Mouse (Mus musculus) kidney, embryonic 15.5 days (tissue): Measurements from ENCODE around the gene Itpr2. TPM values are rescaled to one million over a fixed set of nuclear protein-coding genes. Genes with fewer than 3 reads are reported as not detected.

Source experiments
- ATAC-seq: fragments of 200-750 bp; cut with Nextera tagmentation; replicated peaks from 2 replicates; pipeline ENCODE4 v1.8.0; 2017; ENCODE audit warnings: moderate TSS enrichment; ENCODE audit not compliant: low FRiP score
- H3K27ac ChIP-seq: fragments of 300-500 bp; sonication (generic); 2 replicates; pipeline ENCODE4 v1.5.1; 2015; ENCODE audit warnings: mild to moderate bottlenecking, inconsistent platforms
- H3K27me3 ChIP-seq: fragments of 300-500 bp; sonication (generic); 2 replicates; pipeline ENCODE4 v1.6.1; 2015; ENCODE audit warnings: inconsistent platforms
- H3K36me3 ChIP-seq: fragments of 300-500 bp; sonication (generic); 2 replicates; pipeline ENCODE4 v1.6.1; 2015; ENCODE audit warnings: inconsistent platforms
- H3K4me1 ChIP-seq: fragments of 300-500 bp; sonication (generic); 2 replicates; pipeline ENCODE4 v1.6.1; 2015; ENCODE audit warnings: inconsistent platforms
- H3K4me2 ChIP-seq: fragments of 300-500 bp; sonication (generic); 2 replicates; pipeline ENCODE4 v1.6.1; 2015; ENCODE audit warnings: moderate library complexity, mild to moderate bottlenecking, inconsistent platforms
- H3K4me3 ChIP-seq: fragments of 300-500 bp; sonication (generic); replicated peaks from 2 replicates; pipeline ENCODE4 v1.5.1; 2015; ENCODE audit warnings: mild to moderate bottlenecking, inconsistent platforms
- H3K9ac ChIP-seq: fragments of 300-500 bp; sonication (generic); 2 replicates; pipeline ENCODE4 v1.6.1; 2015; ENCODE audit warnings: mild to moderate bottlenecking, inconsistent platforms
- H3K9me3 ChIP-seq: fragments of 300-500 bp; sonication (generic); replicated peaks from 2 replicates; pipeline ENCODE4 v1.6.1; 2016; ENCODE audit warnings: inconsistent platforms
- WGBS: fragments of 180-500 bp; shearing (Covaris S2); methylation state at CpG from one replicate; pipeline ENCODE4 v1.1.7; 2015; ENCODE audit warnings: mixed read lengths; 5-methylcytosine and 5-hydroxymethylcytosine counted together
- polyA plus RNA-seq: library from polyadenylated mRNA; unstranded; fragments of >200 nt; fragmentation: Nextera tagmentation; extraction: Ambion mirVana; gene quantifications from 2 replicates; pipeline ENCODE4 v1.2.1, GENCODE M21; 2015

Gene Itpr2
- polyA plus RNA-seq, 1 experiment from 2014 or later = 15.0 TPM

DNA sequence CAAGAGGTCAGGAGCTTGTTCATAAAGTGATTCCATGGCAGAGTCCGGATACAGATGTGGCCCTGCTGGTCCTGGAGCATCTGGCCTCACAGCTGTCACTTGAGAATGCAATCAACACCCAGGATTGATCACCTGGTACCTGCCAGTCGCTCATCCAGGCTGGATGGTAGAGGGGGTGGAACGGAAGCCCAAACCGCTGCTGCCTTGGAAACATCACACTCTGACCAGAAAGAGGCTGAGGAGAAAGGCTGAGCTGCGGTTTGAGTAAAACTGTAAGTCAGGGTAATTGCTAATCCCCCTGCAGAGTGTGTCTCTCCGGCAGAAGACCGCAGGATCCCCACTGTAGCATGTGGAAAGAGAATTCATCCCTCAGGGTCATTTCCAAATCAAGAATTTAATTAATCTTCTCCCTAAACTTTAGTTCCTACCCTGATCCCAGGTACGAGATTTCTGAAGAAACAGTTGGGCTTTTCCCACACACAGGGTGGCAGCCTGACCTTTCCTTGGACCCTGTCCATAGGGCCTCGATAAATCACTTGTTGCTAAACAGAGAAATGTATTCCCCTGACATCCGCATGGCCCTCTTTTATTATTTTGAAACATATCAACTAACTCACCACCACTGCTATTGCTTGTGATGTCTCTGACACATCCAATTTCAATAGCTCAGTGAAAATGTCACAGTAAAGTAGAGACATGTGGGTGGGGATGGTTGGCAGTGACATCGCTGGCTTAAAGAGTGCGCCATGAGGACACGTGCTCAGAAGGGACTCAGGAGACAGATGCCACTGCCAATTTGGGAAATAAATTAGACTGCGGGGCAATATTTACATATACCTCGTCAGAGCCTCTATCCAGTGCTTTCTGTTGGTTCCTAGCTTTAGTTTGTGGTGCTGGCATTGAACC lies 418.7 kb downstream of the Itpr2 start:
- no peak overlapping the region for H3K4me3 ChIP-seq
- no peak overlapping the region for H3K4me2 ChIP-seq
- no peak for ATAC-seq
- WGBS = 67% methylated on average over 15 of the region's 15 CpGs
- no peaks in the 10 kb centered on the region for H3K9me3 ChIP-seq
- H3K9ac ChIP-seq = no peak overlapping the region
- H3K36me3 ChIP-seq = no peaks in the 10 kb centered on the region
- no peaks in the 10 kb centered on the region for H3K27me3 ChIP-seq
- peaks cover 10% of the 10 kb centered on the region; the same call in 1 of the 2 replicates for H3K4me1 ChIP-seq
- no peak overlapping the region for H3K27ac ChIP-seq

DNA sequence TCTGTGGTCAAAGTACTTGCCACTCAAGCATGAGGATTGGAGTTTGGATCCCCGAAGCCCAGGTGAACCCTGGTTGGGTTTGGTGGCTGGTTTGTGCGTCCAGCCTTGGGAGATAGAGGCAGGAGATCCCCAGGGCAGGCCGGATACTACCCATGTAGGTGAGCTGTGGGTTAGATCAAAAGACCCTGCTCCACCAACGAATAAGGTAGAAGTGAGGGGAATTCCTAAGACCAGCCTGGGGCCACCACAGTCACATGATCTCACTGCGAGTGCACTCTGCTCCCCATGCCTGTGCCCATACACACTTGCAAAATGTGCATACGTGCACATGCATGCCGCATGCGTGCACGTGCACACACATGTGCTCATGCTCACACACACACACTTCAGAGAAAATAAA lies 419.5 kb downstream of the Itpr2 start:
- 91% methylated on average over 9 of the region's 9 CpGs for WGBS
- Histone ChIP-seq H3K4me2 (no peak overlapping the region), H3K9me3 (no peaks in the 10 kb centered on the region), H3K27ac (no peak overlapping the region), H3K27me3 (no peaks in the 10 kb centered on the region), H3K4me3 (no peak overlapping the region), H3K36me3 (no peaks in the 10 kb centered on the region), H3K9ac (no peak overlapping the region), H3K4me1 (peaks cover 18% of the 10 kb centered on the region)
- ATAC-seq = no peak

DNA sequence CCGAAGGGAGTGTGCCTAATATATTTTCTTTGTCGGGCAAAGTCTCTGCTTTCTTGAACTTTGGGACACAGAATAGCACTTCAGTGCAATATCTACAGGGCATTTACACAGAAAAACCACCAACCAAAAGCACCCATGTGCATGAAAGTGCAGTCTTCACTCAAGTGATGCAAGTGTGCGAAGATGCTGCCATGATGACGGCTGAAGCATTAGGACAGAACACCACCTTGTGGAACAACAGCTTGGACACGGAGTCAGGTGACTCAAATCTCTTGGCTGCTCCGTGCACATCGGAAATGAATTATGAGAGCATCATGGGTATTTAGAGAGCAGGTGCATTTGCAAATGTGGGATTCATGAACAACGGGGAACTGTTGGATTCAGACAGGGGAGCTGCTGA lies 420.4 kb downstream of the Itpr2 start:
- no peaks in the 10 kb centered on the region for H3K36me3 ChIP-seq
- 86% methylated on average over 8 of the region's 8 CpGs for WGBS
- no peaks in the 10 kb centered on the region for H3K27me3 ChIP-seq
- no peak overlapping the region for H3K4me3 ChIP-seq
- ATAC-seq = no peak
- no peak overlapping the region for H3K9ac ChIP-seq
- no peaks in the 10 kb centered on the region for H3K9me3 ChIP-seq
- H3K4me2 ChIP-seq = no peak overlapping the region
- H3K27ac ChIP-seq = no peak overlapping the region
- H3K4me1 ChIP-seq = peaks cover 21% of the 10 kb centered on the region

DNA sequence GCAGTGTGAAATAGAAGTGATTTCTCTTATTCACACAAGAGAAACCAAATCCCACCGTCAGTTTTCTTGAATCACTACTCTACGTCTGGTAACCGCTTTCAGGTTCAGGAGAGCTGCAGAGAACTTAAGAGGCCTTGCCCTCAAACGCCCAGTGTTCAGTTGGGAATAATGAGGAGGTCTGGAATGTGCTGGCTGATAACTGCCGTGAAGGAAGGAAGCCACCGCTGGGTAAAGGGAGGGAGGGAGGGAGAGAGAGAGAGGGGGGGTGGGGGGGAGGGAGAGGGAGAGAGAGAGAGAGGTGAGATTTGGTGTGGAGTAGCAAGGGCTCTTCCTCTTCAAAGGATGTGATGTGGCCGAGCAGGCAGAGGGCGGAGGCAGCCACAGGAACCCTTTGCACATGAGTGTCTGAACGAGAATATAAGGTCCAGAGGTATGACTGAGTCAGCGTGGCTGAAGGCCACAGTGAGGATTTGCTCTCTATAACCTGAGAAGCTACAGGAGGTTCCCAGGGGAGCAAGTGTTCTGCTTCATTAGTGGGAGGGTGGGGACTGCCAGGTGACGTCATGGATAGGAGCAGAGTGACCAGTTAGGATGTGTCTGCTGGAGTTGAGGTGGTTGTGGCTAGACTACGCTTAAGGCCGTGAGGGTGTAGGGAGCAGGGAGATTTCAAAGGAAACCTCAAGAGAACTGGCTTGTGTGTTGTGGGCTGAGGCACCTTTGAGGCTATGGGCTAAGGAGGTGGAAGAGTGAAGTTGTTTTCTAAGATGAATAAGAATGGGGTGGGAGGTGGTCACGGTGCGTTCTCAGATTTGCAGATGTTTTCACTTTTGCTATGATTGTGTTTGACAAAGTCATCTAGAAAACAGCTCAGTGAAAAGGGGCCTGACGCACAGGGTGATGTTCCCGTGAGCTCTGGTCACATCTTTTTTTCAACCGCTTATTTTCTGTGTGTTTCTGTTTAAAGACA lies 421.2 kb downstream of the Itpr2 start:
- Histone ChIP-seq H3K27ac (no peak overlapping the region), H3K9ac (no peak overlapping the region), H3K9me3 (no peaks in the 10 kb centered on the region), H3K4me2 (no peak overlapping the region), H3K4me3 (no peak overlapping the region), H3K36me3 (no peaks in the 10 kb centered on the region), H3K4me1 (peaks cover 21% of the 10 kb centered on the region), H3K27me3 (no peaks in the 10 kb centered on the region)
- WGBS = 62% methylated on average over 18 of the region's 18 CpGs
- no peak for ATAC-seq

DNA sequence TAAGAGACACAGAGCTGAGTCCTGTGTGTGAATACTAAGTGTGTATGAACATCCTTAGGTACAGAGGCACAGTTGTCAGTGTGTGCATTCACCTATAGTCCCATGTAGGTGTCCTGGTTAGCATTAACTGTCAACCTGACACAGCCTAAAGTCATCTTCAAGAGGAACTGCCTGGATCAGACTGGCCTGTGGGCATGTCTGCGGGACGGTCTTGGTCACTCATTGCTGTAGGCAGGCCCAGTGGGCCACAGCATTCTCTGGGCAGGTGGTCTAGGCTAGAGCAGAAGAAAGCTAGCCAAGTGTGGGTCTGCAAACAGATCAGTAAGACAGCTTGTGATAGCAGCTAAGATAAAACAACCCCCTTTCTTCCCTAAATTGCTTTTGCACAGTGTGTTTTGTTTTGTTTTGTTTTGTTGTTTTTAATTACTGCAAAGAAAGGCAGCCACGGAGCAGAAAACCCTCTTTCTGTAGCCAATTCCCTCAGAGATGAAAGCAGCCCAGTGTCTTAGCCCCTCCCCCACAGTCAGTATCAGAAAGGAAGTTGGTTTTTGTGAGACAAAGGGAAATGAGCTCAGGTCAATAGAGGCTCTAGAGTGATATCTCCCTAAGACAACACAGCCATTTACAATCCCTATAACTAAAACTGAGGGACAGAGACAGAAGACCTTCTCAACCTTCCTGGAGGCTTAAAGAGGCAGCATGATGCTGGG lies 422.1 kb downstream of the Itpr2 start:
- ATAC-seq = no peak
- H3K4me1 ChIP-seq = peaks cover 21% of the 10 kb centered on the region
- H3K27ac ChIP-seq = no peak overlapping the region
- H3K4me3 ChIP-seq = no peak overlapping the region
- H3K4me2 ChIP-seq = no peak overlapping the region
- no peak overlapping the region for H3K9ac ChIP-seq
- H3K27me3 ChIP-seq = no peaks in the 10 kb centered on the region
- H3K36me3 ChIP-seq = no peaks in the 10 kb centered on the region
- WGBS = 54% methylated on average over 3 of the region's 3 CpGs
- no peaks in the 10 kb centered on the region for H3K9me3 ChIP-seq

DNA sequence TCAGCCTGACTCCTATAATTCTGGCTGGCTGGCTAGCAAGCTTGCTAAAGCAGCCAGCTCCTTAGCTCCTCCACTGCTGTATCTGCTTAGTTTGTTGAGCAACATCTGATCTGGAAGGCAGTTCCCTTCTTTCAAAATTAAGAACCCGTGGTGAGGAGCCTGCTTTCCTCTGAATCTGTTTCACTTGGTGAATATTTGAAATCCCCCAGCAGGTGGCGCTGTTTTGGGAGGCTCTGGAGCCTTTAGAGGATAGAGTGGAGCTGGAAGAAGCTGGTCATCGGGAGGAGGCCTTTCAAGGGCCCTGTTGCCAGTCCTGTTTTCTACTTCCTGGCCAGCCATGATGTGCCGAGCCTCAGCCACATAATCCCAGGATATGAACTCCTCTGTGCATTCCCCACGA lies 422.8 kb downstream of the Itpr2 start:
- Histone ChIP-seq H3K4me2 (no peak overlapping the region), H3K27me3 (no peaks in the 10 kb centered on the region), H3K4me1 (peaks cover 21% of the 10 kb centered on the region), H3K36me3 (no peaks in the 10 kb centered on the region), H3K9ac (no peak overlapping the region), H3K4me3 (no peak overlapping the region), H3K27ac (no peak overlapping the region), H3K9me3 (no peaks in the 10 kb centered on the region)
- ATAC-seq = 0 out of 2 replicates have a peak, but pooled peaks have one; percentile 27
- 56% methylated on average over 5 of the region's 5 CpGs for WGBS

DNA sequence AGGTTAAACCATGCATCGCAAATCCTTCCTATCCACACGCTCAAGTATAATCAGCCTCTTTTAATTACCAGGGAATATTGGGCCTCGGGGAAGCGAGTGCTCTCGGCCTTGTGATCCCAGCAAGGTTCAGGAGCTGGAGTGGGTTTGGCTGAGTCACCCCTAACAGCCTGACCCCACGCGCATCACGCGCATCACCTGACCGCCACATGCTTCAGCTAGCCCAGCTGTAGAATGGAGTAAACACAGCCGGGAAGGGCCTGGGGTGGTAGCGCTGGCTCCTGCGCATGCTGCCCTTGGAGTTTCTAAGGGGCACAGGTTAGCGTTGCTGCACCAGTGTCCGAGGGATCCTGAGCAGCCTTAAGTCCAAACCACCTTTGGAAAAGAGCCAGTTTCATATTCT lies 423.9 kb downstream of the Itpr2 start:
- 69% methylated on average over 15 of the region's 15 CpGs for WGBS
- Histone ChIP-seq H3K27ac (no peak overlapping the region), H3K9me3 (peaks cover 5% of the 10 kb centered on the region; the same call in 1 of the 2 replicates), H3K4me1 (peaks cover 21% of the 10 kb centered on the region), H3K4me3 (no peak overlapping the region), H3K4me2 (no peak overlapping the region), H3K9ac (no peak overlapping the region), H3K36me3 (no peaks in the 10 kb centered on the region), H3K27me3 (no peaks in the 10 kb centered on the region)
- peak; percentile 56; the same call in 1 of the 2 replicates for ATAC-seq

DNA sequence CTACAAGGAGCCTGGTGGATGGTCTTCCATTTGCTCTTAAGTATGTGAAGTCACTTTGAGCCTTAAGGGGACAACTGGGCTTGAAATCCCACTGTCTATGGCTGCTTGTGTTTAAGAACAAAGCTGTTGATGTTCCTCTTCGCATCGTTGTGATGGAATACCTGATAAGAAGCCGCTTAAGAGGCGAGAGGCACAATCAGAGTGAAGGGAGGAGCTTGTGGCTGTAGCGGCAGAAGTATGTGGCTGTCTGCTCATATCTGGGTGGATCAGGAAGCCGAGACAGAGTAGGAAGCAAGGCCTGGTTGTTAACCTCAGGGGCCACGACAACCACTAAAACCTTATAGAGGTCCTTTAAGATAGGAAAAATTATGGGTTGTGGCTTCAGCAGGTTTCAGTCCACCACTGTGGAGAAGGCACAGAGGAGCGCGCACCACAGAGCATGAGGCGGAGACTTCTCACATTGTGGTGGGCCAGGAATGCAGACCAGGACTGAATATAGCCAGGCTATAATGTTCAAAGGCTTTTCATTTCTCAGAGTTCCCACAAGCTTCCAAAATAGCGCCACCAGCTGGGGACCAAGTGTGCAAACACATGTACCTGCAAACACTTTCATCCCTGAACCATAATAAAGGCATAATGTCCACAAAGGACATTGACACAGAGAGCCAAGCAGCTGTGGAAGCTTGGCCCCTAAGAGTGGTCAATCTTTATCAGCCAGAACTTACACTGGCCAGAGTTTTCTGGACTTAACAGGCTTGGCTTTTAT lies 424.7 kb downstream of the Itpr2 start:
- Histone ChIP-seq H3K36me3 (no peaks in the 10 kb centered on the region), H3K27me3 (no peaks in the 10 kb centered on the region), H3K4me3 (no peak overlapping the region), H3K9me3 (peaks cover 5% of the 10 kb centered on the region; the same call in 1 of the 2 replicates), H3K4me2 (no peak overlapping the region), H3K9ac (no peak overlapping the region), H3K4me1 (peaks cover 21% of the 10 kb centered on the region), H3K27ac (no peak overlapping the region)
- WGBS = 69% methylated on average over 11 of the region's 11 CpGs
- no peak for ATAC-seq

DNA sequence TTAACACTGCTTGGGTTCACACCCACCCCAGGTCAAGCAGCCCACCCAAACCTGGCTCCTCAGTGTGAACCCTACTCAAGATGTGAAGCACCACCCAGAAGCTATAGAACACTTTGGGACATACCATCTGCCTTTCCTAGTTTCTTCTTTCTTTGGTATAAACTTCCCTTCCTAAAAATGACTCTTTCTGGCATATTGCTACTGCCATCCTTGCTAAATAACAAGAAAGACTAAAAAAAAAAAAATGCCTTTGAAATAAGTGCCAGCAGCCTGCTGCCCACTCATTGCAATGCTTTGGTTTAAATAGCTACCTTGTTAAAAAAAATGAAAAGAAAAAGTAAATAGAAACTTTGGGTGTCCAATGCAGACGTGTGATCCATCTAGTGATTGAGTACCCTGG lies 429.2 kb downstream of the Itpr2 start:
- no peaks in the 10 kb centered on the region for H3K36me3 ChIP-seq
- H3K9ac ChIP-seq = no peak overlapping the region
- no peak overlapping the region for H3K4me2 ChIP-seq
- H3K4me3 ChIP-seq = no peak overlapping the region
- 81% methylated on average over 1 of the region's 1 CpGs for WGBS
- no peaks in the 10 kb centered on the region for H3K27me3 ChIP-seq
- peaks cover 5% of the 10 kb centered on the region; the same call in 1 of the 2 replicates for H3K9me3 ChIP-seq
- no peak overlapping the region for H3K27ac ChIP-seq
- no peak for ATAC-seq
- peaks cover 7% of the 10 kb centered on the region for H3K4me1 ChIP-seq

DNA sequence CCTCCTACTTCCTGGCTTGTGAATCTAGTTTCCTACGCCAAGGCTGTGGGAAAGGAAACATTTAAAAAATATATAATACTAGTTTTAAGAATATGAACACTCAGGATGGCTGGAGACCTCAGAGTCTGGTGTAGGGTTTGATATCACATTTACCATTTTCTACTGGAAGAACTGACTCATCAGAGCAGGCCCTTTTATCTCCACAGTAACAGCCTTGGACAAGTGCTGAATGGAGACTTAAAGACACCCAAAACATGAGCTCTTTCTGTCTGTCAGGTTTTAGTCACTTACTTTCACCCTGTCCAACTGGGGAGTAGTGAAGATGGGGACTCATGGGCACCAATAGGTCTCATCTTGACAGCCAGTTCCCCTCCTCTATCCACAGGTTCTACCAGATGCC lies 430.1 kb downstream of the Itpr2 start:
- ATAC-seq = no peak
- WGBS = 86% methylated on average over 1 of the region's 1 CpGs
- Histone ChIP-seq H3K9ac (no peak overlapping the region), H3K9me3 (peaks cover 5% of the 10 kb centered on the region; the same call in 1 of the 2 replicates), H3K4me2 (no peak overlapping the region), H3K27ac (no peak overlapping the region), H3K36me3 (no peaks in the 10 kb centered on the region), H3K27me3 (no peaks in the 10 kb centered on the region), H3K4me3 (no peak overlapping the region), H3K4me1 (no peaks in the 10 kb centered on the region)
